Mouse (Mus musculus) kidney, postnatal 4 days (tissue): Measurements from ENCODE around the gene A530032D15Rik.
"Not testable (repeated sequence)": the region's sequence is repeated elsewhere in the genome, so short reads cannot be mapped to it uniquely, and the experiment has no call there.

Experiments used
- DNase-seq, 2 experiments: peaks; one replicate each; pipeline ENCODE4 v3.0.0; 2021; ENCODE audit warnings: mixed read lengths in 2 of 2

Gene A530032D15Rik

GRCm38 (mm10) chr1:85034394-85034793, 75.3 kb downstream of the A530032D15Rik start:
- not testable (repeated sequence) for DNase-seq

GRCm38 (mm10) chr1:85033616-85034015, 76.0 kb downstream of the A530032D15Rik start:
- not testable (repeated sequence) for DNase-seq
